ENCODE assay signal across 8 mouse cellular contexts in genomic region chr11:120800061-120800904, GRCm38 (mm10). TPM values are rescaled to one million over a fixed set of nuclear protein-coding genes. Genes with fewer than 3 reads are reported as not detected.
DNase-seq lines count a peak whose midpoint lies in the region; ATAC-seq lines count a peak whose summit lies in the region.

No protein-coding gene starts in this region.

- H3K36me3 ChIP-seq in embryonic facial prominence, embryonic 13.5 days: peaks cover 5% of the 10 kb centered on the region
- H3K36me3 ChIP-seq in limb, embryonic 13.5 days: peaks cover 2% of the 10 kb centered on the region
- no peaks in the 10 kb centered on the region for H3K36me3 ChIP-seq in midbrain, embryonic 15.5 days (replicated peaks)

- H3K27ac ChIP-seq in embryonic facial prominence, embryonic 13.5 days: peak overlapping the region; percentile 76
- H3K27ac ChIP-seq in limb, embryonic 13.5 days: 0 out of 2 replicates have a peak overlapping the region, but pooled peaks have one; percentile 6
- H3K27ac ChIP-seq in midbrain, embryonic 15.5 days: 0 out of 2 replicates have a peak overlapping the region, but pooled peaks have one; percentile 40

- H3K27me3 ChIP-seq in embryonic facial prominence, embryonic 13.5 days: no peaks in the 10 kb centered on the region
- H3K27me3 ChIP-seq in limb, embryonic 13.5 days: no peaks in the 10 kb centered on the region
- H3K27me3 ChIP-seq in midbrain, embryonic 15.5 days (replicated peaks): no peaks in the 10 kb centered on the region

- peak overlapping the region; percentile 40; the same call in 1 of the 2 replicates for H3K9ac ChIP-seq in embryonic facial prominence, embryonic 13.5 days
- H3K9ac ChIP-seq in limb, embryonic 13.5 days: peak overlapping the region; percentile 37
- H3K9ac ChIP-seq in midbrain, embryonic 15.5 days: peak overlapping the region; percentile 27; the same call in 1 of the 2 replicates

- H3K4me2 ChIP-seq in embryonic facial prominence, embryonic 13.5 days: 0 out of 2 replicates have a peak overlapping the region, but pooled peaks have one; percentile 27
- H3K4me2 ChIP-seq in limb, embryonic 13.5 days (replicated peaks): peak overlapping the region; percentile 37; the same call in 1 of the 2 replicates
- H3K4me2 ChIP-seq in midbrain, embryonic 15.5 days: 0 out of 2 replicates have a peak overlapping the region, but pooled peaks have one; percentile 14

- H3K9me3 ChIP-seq in embryonic facial prominence, embryonic 13.5 days: no peaks in the 10 kb centered on the region
- H3K9me3 ChIP-seq in limb, embryonic 13.5 days: no peaks in the 10 kb centered on the region
- no peaks in the 10 kb centered on the region for H3K9me3 ChIP-seq in midbrain, embryonic 15.5 days

- H3K4me1 ChIP-seq in embryonic facial prominence, embryonic 13.5 days: peaks cover 16% of the 10 kb centered on the region
- peaks cover 14% of the 10 kb centered on the region for H3K4me1 ChIP-seq in limb, embryonic 13.5 days
- peaks cover 19% of the 10 kb centered on the region for H3K4me1 ChIP-seq in midbrain, embryonic 15.5 days

- peak; percentile 97 for DNase-seq in 3T3-L1 (ENCODE audit: low read depth, low spot score)
- peak; percentile 92 to 94 for DNase-seq in adrenal gland, postnatal 36 days
- DNase-seq in heart, adult 18-20 months: peak; percentile 92 to 95
- peak; percentile 93 for DNase-seq in kidney, adult 18-20 months
- peak; percentile 59 to 83 for DNase-seq in spleen, adult 18-20 months

- peak; percentile 73; the same call in 1 of the 2 replicates for ATAC-seq in embryonic facial prominence, embryonic 13.5 days (ENCODE audit: insufficient number of reproducible peaks, insufficient read depth, low FRiP score, low TSS enrichment, low read depth)
- ATAC-seq in limb, embryonic 13.5 days (ENCODE audit: low FRiP score, low read depth): peak; percentile 64
- ATAC-seq in midbrain, embryonic 15.5 days (replicated peaks): 0 out of 2 replicates have a peak, but pooled peaks have one; percentile 41

- 0 out of 2 replicates have a peak overlapping the region, but pooled peaks have one; percentile 2 for H3K4me3 ChIP-seq in embryonic facial prominence, embryonic 13.5 days
- H3K4me3 ChIP-seq in limb, embryonic 13.5 days: no peak overlapping the region; the same call in 1 of the 2 replicates
- no peak overlapping the region for H3K4me3 ChIP-seq in midbrain, embryonic 15.5 days

- WGBS in embryonic facial prominence, embryonic 13.5 days: 10% methylated on average over 10 of the region's 10 CpGs
- WGBS in limb, embryonic 13.5 days: 9% methylated on average over 10 of the region's 10 CpGs
- WGBS in midbrain, embryonic 15.5 days: 14% methylated on average over 10 of the region's 10 CpGs

RNA-seq across cellular contexts. Expression of gene Dus1l, which starts 4.1 kb away (rescaled TPM):
- 10 to 100 TPM; 57.2 to 59.6 TPM for total RNA-seq in adrenal gland, postnatal 36 days (2021)
- 53.7 and 61.0 TPM in 2 replicates for polyA plus RNA-seq in embryonic facial prominence, embryonic 13.5 days (2015; fragmentation: Nextera tagmentation; extraction: Ambion mirVana)
- 10 to 100 TPM; 22.4 to 30.3 TPM for total RNA-seq in heart, adult 18-20 months (2021)
- polyA plus RNA-seq in limb, embryonic 13.5 days (2015; fragmentation: Nextera tagmentation; extraction: Ambion mirVana): 66.6 TPM in 2 replicates
- 48.2 and 48.5 TPM in 2 replicates for polyA plus RNA-seq in midbrain, embryonic 15.5 days (2015; fragmentation: Nextera tagmentation; extraction: Ambion mirVana)

RNA-seq across cellular contexts. Expression of gene Gps1, which starts 16.2 kb away (rescaled TPM):
- total RNA-seq in adrenal gland, postnatal 36 days (2021): 100 to 1,000 TPM; 139 to 142 TPM
- polyA plus RNA-seq in embryonic facial prominence, embryonic 13.5 days (2015; fragmentation: Nextera tagmentation; extraction: Ambion mirVana): 223 and 233 TPM in 2 replicates
- 10 to 100 TPM; 54.8 to 55.9 TPM for total RNA-seq in heart, adult 18-20 months (2021)
- polyA plus RNA-seq in limb, embryonic 13.5 days (2015; fragmentation: Nextera tagmentation; extraction: Ambion mirVana): 240 and 241 TPM in 2 replicates
- polyA plus RNA-seq in midbrain, embryonic 15.5 days (2015; fragmentation: Nextera tagmentation; extraction: Ambion mirVana): 296 and 300 TPM in 2 replicates

RNA-seq across cellular contexts. Expression of gene Rfng, which starts 16.3 kb away (rescaled TPM):
- total RNA-seq in adrenal gland, postnatal 36 days (2021): 10 to 100 TPM; 19.2 to 19.7 TPM
- 52.2 and 52.4 TPM in 2 replicates for polyA plus RNA-seq in embryonic facial prominence, embryonic 13.5 days (2015; fragmentation: Nextera tagmentation; extraction: Ambion mirVana)
- 10 to 100 TPM; 11.4 to 11.5 TPM for total RNA-seq in heart, adult 18-20 months (2021)
- polyA plus RNA-seq in limb, embryonic 13.5 days (2015; fragmentation: Nextera tagmentation; extraction: Ambion mirVana): 43.8 and 48.4 TPM in 2 replicates
- polyA plus RNA-seq in midbrain, embryonic 15.5 days (2015; fragmentation: Nextera tagmentation; extraction: Ambion mirVana): 137 and 138 TPM in 2 replicates

RNA-seq across cellular contexts. Expression of gene Fasn, which starts 24.1 kb away (rescaled TPM):
- 1,000 to 10,000 TPM; 1,954 to 2,603 TPM for total RNA-seq in adrenal gland, postnatal 36 days (2021)
- polyA plus RNA-seq in embryonic facial prominence, embryonic 13.5 days (2015; fragmentation: Nextera tagmentation; extraction: Ambion mirVana): 49.3 and 52.2 TPM in 2 replicates
- total RNA-seq in heart, adult 18-20 months (2021): 100 to 1,000 TPM in 1 of 2 experiments, 10 to 100 TPM in 1; 41.4 to 258 TPM
- polyA plus RNA-seq in limb, embryonic 13.5 days (2015; fragmentation: Nextera tagmentation; extraction: Ambion mirVana): 49.8 and 53.9 TPM in 2 replicates
- 102 and 107 TPM in 2 replicates for polyA plus RNA-seq in midbrain, embryonic 15.5 days (2015; fragmentation: Nextera tagmentation; extraction: Ambion mirVana)

RNA-seq across cellular contexts. Expression of gene Hmga1b, which starts 37.7 kb away (rescaled TPM):
- total RNA-seq in adrenal gland, postnatal 36 days (2021): 10 to 100 TPM in 1 of 2 experiments, 1 to 10 TPM in 1; 6.0 to 13.1 TPM
- 4.3 and 9.4 TPM in 2 replicates for polyA plus RNA-seq in embryonic facial prominence, embryonic 13.5 days (2015; fragmentation: Nextera tagmentation; extraction: Ambion mirVana)
- 10 to 100 TPM; 23.6 to 49.8 TPM for total RNA-seq in heart, adult 18-20 months (2021)
- polyA plus RNA-seq in limb, embryonic 13.5 days (2015; fragmentation: Nextera tagmentation; extraction: Ambion mirVana): 4.5 and 4.9 TPM in 2 replicates
- 1.7 and 2.9 TPM in 2 replicates for polyA plus RNA-seq in midbrain, embryonic 15.5 days (2015; fragmentation: Nextera tagmentation; extraction: Ambion mirVana)

Comparison
In these comparisons a context has a peak if more than half of its experiments do, and no peak if none do; other contexts are left out.
1. H3K27ac ChIP-seq: peak in every context shown above with its lines; median percentile 76 in embryonic facial prominence, embryonic 13.5 days; 40 in midbrain, embryonic 15.5 days; 6 in limb, embryonic 13.5 days.